Mouse (Mus musculus) megakaryocyte, embryonic 14.5 days (primary cell): ENCODE results near the gene Ssh2.

Experiments
- FLI1 ChIP-seq: IDR thresholded peaks from 2 replicates; pipeline ENCODE4 v1.6.1; 2012; ENCODE audit warnings: low read length, inconsistent platforms, mixed read lengths
- GATA1 ChIP-seq: IDR thresholded peaks from 3 replicates; pipeline ENCODE4 v1.6.1; 2012; ENCODE audit warnings: mixed read lengths, low read length, inconsistent platforms, borderline replicate concordance

DNA sequence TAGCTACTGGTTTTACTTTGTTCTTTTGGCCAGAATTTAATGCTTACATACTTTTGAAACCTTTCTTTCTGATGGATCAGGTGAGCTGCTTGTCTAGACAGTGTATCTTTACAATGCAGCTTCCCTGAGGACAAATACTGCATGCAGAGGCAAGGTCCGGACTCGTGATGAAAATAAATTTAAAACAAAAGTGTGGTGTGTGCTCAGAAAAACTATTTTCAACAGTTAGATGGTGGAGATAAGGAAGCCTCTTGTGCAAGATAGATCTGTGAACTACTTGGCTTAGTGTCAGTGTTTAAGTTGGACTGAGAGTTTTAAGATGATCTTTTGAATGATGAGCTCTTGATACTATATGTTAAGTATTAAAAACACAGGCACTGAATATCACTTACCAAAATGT, 186.4 kb downstream of the Ssh2 start:
- TF ChIP-seq GATA1: no peak
- TF ChIP-seq FLI1: no peak
